ENCODE assay signal across 9 mouse cellular contexts in genomic region chr19:46147511-46148371, GRCm38 (mm10). TPM values are rescaled to one million over a fixed set of nuclear protein-coding genes. Genes with fewer than 3 reads are reported as not detected.
A peak's percentile ranks its signal among the peaks of the same experiment; 100 is the strongest.
DNase-seq lines count a peak whose midpoint lies in the region; ATAC-seq and TF ChIP-seq lines count a peak whose summit lies in the region.
"Had no signal": no experiment of that assay in that cellular context is flagged by ENCODE, and none has a peak within 500 bp of the region (broad histone marks: within the 10 kb centered on the region; RNA-seq: fewer than 3 reads in every experiment).

TSS of gene Pitx3 (minus strand) at chr19:46148326.

- no peaks in the 10 kb centered on the region for H3K9me3 ChIP-seq in heart, embryonic 11.5 days (replicated peaks; ENCODE audit: control insufficient read depth, low read length)
- H3K9me3 ChIP-seq in midbrain, embryonic 12.5 days = no peaks in the 10 kb centered on the region

- H3K9ac ChIP-seq in heart, embryonic 11.5 days (ENCODE audit: low read depth, low read length) = peak within 1 kb of the TSS; percentile 1; the same call in 1 of the 2 replicates
- H3K9ac ChIP-seq in midbrain, embryonic 12.5 days (replicated peaks) = 0 out of 2 replicates have a peak within 1 kb of the TSS, but pooled peaks have one; percentile 42

- no peak for ATAC-seq in heart, embryonic 11.5 days (replicated peaks; ENCODE audit: insufficient number of reproducible peaks, low FRiP score, low TSS enrichment)
- no peak for ATAC-seq in midbrain, embryonic 12.5 days (ENCODE audit: low FRiP score, low read depth)
- ATAC-seq in granulocyte monocyte progenitor cell, adult 5-6 weeks (replicated peaks; ENCODE audit: poor library complexity, severe bottlenecking) = no peak
- ATAC-seq: Patski had no signal

- H3K27me3 ChIP-seq in heart, embryonic 11.5 days (ENCODE audit: control insufficient read depth, insufficient read depth, low read length) = peaks cover 64% of the 10 kb centered on the region
- peaks cover 82% of the 10 kb centered on the region for H3K27me3 ChIP-seq in midbrain, embryonic 12.5 days

- no peak for TF ChIP-seq CTCF in left cerebral cortex, adult 2 months (IDR thresholded peaks at IDR 0.05)

- H3K4me1 ChIP-seq in heart, embryonic 11.5 days (ENCODE audit: control insufficient read depth, insufficient read depth, low read length) = peaks cover 8% of the 10 kb centered on the region
- peaks cover 16% of the 10 kb centered on the region for H3K4me1 ChIP-seq in midbrain, embryonic 12.5 days

- whole genome bisulfite sequencing in heart, embryonic 11.5 days (ENCODE audit: insufficient replicate concordance) = under 1% methylated on average over 46 of the region's 47 CpGs
- under 1% methylated on average over 42 of the region's 47 CpGs for WGBS in midbrain, embryonic 12.5 days

- DNase-seq in left cerebral cortex, adult 2 months (ENCODE audit: extremely low spot score in 1 of 2, low spot score in 2 of 2) = no peak
- no peak for DNase-seq in left cerebral cortex, adult 9 months (ENCODE audit: low spot score in 2 of 2)
- DNase-seq in embryo, embryonic 9.5 days (ENCODE audit: extremely low spot score) = peak; percentile 45
- peak; percentile 46 for DNase-seq in kidney, postnatal 10 days
- no peak for DNase-seq in layer of hippocampus, adult 11-12 months (ENCODE audit: low spot score)

- intact Hi-C loops in left cerebral cortex, adult 2 months (cut with DNase I) = no loop called here

- H3K4me3 ChIP-seq in left cerebral cortex, adult 2 months = peak within 1 kb of the TSS; percentile 43
- peak within 1 kb of the TSS; percentile 64 for H3K4me3 ChIP-seq in heart, embryonic 11.5 days (ENCODE audit: low read depth, low read length)
- peak within 1 kb of the TSS; percentile 52 for H3K4me3 ChIP-seq in midbrain, embryonic 12.5 days

- no peak within 1 kb of the TSS for H3K27ac ChIP-seq in left cerebral cortex, adult 2 months
- no peak within 1 kb of the TSS for H3K27ac ChIP-seq in heart, embryonic 11.5 days (ENCODE audit: low read depth, low read length)
- no peak within 1 kb of the TSS for H3K27ac ChIP-seq in midbrain, embryonic 12.5 days (replicated peaks)

- peak within 1 kb of the TSS; percentile 100 for H3K4me2 ChIP-seq in heart, embryonic 11.5 days
- peak within 1 kb of the TSS; percentile 87 for H3K4me2 ChIP-seq in midbrain, embryonic 12.5 days (replicated peaks)

- no peaks in the 10 kb centered on the region for H3K36me3 ChIP-seq in heart, embryonic 11.5 days (ENCODE audit: control insufficient read depth, insufficient read depth, low read length)
- no peaks in the 10 kb centered on the region for H3K36me3 ChIP-seq in midbrain, embryonic 12.5 days

RNA-seq across cellular contexts. Expression of gene Pitx3, which starts in this region (rescaled TPM):
- not detected for total RNA-seq in left cerebral cortex, adult 2 months (2021)
- 0.26 TPM in 1 of 2 replicates, not detected in the other for polyA plus RNA-seq in heart, embryonic 11.5 days (2014; fragmentation: Nextera tagmentation; extraction: Ambion mirVana)
- 4.0 and 4.2 TPM in 2 replicates for polyA plus RNA-seq in midbrain, embryonic 12.5 days (2016; fragmentation: Nextera tagmentation; extraction: Ambion mirVana)
- total RNA-seq in granulocyte monocyte progenitor cell, adult 5-6 weeks (2014; fragmentation: Nextera tagmentation) = not detected in 2 replicates
- total RNA-seq in granulocyte monocyte progenitor cell, adult 5-6 weeks (2017) = not detected in 2 replicates
- polyA plus RNA-seq: Patski had no signal

Comparison
In these comparisons a context has a peak if more than half of its experiments do, and no peak if none do; other contexts are left out.
1. DNase-seq: peak in embryo, embryonic 9.5 days (single experiment) and kidney, postnatal 10 days (single experiment); none in left cerebral cortex, adult 2 months (0 of 2), left cerebral cortex, adult 9 months (0 of 2) and layer of hippocampus, adult 11-12 months (single experiment).
2. Peak in every context shown above with its lines, with median percentiles within 50 percentile points of each other: H3K4me3 ChIP-seq.